Mouse (Mus musculus) fat pad, adult 2 months (tissue): ENCODE measurements around the gene Rhoc.
"Not testable (repeated sequence)": the region's sequence is repeated elsewhere in the genome, so short reads cannot be mapped to it uniquely, and the experiment has no call there.

Experiments
- DNase-seq: peaks from one replicate; pipeline ENCODE4 v3.0.0-alpha.2; 2011; ENCODE audit warnings: low read depth, low spot score; ENCODE audit errors: extremely low read depth

Gene Rhoc

DNA sequence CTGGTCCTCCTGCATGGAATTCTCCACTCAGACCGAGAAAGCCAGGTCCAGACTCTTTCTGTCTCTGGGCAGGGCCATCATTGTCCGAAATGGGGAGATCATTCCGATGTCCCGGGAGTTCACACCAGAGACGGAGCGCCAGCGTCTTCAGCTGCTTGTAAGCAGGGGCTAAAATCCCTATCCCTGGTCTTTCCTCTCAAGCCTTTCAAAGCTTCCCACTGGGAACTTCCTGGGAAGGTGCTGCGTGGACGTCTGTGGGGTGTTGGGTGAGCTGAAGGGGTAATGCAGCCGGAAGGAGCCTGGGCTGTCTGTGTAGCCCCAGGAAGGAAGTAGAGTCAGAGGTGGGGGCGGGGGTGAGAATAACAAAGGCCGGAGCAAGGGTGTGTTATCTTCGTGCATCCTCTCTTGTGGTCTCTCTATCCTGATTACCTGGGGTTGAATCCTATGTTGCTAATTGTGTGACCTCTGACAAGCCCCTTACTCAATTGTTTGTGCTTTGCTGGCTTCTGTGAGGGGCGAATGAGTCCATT, 4.1 kb upstream of the Rhoc start:
- DNase-seq, result no peak

DNA sequence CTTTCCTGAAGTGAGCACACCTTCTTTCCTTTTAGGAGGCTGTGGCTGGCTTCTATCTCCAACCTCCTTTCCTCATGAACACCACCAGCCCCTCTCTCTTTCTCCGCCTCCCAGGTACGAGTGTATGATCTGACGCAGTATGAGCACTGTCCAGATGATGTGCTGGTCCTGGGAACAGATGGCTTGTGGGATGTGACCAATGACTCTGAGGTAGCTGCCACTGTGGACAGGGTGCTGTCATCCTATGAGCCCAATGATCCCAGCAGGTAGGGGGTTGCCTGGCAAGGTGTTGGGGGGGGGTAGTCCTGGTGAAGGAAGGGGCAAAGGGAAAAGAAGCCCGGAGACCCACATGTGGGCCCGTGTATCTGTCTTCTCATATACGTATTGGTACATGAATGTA, 2.9 kb upstream of the Rhoc start:
- no peak for DNase-seq

DNA sequence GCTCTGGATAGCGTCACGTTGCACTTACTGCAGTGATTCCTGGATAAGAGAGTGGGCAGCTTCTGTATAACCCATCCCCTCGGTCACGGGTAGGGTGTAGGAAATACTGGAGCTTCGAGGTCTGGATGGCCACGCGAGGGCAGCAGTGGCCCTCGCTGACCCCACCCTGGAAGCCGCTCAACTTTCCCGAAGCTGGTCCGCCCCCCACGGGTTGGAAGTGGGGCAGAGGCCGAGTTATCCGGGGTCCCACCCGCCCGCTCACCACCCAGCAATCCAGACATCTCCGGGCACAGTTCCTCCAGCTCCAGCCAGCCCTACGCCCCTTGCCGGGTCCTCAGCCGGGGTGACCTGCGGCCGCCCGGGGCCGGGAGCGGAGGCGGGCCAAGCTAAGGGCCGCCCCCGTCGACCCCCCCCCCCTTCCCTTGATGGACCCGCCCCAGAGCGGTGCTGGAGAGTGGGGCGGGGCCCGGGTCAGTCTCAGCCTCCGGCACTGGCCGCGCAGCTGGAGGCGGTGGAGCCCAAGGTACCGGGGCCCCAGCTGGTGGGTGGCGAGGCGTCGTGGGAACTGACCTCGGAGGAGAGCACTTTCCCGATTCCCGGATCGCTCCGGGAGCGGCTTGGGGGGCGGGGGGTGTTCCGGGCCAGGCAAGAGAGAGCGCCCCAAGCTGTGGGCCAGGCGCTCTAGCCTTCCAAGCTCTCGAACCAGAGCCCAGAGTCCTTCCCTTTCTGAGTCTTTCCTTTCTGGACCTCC, 561 bp downstream of the Rhoc start:
- no peak for DNase-seq

DNA sequence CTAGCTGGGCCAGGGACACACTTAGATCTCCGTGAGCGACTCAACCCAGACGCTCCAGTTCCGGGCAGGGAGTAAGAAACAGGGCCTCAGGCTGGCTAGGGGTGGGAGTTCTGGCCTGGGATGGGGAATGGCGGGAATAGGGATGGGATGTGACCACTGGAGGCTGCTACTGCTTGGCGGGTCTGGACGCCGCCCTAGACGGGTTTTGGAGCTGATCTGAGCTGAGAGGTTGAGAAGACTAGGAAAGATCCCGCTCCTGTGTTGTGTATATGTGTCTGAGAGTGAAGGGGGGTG, 1.1 kb downstream of the Rhoc start:
- no peak for DNase-seq

DNA sequence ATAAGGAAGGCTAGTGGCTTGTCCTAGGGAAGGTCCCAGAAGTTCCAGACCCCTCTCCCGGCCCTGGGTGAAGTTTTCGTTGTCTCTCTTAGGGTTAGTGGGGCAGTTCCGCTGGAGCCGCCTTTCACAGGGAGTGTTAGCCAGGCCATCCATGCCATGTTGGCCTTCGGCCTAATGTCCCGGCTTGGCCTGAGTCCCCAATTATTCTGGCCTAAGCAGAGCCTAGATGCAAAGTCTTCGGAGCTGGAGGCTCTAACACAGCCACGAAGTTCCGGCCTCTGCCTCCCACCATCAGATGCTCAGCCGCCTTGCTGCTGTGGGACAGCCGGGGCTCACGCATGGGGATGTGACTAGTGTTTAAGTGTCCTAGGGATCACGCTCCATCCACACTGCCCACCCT, 1.6 kb downstream of the Rhoc start:
- DNase-seq, result no peak

DNA sequence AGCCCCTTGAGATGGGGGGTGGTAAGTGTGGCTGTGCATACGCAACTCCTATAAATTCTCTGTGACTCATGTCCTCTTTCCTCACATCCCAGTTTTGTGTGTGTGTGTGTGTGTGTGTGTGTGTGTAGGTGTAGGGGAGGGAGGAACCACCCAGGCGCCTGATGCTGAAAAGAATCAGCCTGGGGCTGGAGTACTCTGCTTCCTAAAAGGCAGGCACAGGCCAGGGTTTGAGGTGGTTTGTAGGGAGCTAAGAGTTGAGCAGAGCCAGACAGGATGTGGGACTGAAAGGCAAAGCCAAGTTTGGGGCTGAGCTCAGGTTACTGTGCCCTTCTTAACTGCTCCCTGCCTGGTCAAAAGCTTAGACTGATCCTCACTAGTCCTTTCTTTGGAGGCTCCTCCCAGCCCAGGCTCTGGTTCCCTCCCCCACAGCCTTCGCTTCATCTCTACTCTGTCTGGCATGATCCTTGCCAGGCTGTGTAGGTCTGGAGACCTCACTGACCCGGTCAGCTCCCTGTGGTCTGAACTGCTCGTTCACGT, 2.3 kb downstream of the Rhoc start:
- no peak for DNase-seq

DNA sequence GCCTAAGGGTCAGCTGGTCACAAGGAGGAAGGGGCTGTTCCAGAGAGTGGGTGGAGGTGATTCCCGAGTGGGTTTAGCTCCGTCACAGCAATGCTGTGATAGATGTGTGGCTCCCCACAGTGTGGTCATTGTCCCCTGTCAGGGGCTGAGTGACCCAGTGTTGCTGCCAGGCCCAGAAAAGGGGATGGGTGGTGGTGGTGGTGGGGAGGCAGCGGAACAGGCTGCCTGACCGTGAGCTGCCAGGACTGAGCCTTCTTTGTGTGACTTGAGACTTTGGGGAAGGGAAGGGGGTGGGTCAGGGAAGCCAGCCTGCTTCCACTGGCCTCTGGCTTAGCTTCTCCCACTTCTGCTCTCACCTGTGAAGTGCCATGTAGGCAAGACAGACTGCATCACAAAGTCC, 2.8 kb downstream of the Rhoc start:
- DNase-seq, result no peak

DNA sequence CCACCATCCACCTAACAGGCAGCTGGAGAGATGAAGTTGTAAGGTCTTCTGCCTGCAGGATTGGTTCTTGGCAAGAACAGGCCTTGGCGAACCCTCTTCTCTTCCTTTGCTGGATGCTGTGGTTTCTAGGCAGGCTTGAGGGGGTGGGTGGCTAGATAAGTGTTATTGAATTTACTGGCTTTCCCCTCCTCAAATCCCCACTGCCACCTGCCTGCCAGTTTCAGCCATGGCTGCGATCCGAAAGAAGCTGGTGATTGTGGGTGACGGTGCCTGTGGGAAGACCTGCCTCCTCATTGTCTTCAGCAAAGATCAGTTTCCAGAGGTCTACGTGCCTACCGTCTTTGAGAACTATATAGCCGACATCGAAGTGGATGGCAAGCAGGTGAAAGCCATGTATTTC, 3.5 kb downstream of the Rhoc start:
- no peak for DNase-seq

DNA sequence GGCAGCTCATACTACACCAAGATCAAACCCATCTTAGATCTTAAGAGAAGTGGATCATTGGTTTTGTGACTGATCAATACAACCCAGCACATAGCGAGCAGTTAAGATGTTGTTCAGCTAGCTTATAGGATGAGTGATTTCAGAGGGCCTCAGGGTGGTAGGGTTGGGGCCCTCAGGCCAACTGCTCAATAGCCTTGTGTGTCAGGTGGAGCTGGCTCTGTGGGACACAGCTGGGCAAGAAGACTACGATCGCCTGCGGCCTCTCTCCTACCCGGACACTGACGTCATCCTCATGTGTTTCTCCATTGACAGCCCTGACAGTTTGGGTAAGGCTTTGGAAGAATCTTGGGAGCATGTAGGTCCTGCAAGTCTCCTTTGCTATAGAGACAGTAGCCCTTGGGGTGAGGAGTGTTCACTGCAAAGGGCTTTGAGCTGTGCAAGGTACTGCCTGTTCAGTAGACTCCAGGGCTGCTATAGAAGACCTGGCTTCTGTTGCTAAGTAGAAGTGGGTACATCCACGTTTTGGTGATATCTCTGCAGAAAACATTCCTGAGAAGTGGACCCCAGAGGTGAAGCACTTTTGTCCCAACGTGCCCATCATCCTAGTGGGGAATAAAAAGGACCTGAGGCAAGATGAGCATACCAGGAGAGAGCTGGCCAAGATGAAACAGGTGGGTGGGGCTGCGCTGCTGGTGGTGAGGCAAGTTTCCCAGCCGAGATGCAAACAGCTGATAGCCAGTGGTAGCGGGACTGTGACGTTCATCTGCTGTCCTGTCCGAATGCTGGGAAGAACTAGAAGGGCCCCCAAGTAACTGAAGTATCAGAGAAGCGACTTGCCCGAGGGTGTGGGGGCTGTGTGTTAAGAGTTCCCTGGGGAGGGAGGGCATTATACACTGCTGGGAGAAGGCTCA, 4.4 kb downstream of the Rhoc start:
- DNase-seq, result no peak

DNA sequence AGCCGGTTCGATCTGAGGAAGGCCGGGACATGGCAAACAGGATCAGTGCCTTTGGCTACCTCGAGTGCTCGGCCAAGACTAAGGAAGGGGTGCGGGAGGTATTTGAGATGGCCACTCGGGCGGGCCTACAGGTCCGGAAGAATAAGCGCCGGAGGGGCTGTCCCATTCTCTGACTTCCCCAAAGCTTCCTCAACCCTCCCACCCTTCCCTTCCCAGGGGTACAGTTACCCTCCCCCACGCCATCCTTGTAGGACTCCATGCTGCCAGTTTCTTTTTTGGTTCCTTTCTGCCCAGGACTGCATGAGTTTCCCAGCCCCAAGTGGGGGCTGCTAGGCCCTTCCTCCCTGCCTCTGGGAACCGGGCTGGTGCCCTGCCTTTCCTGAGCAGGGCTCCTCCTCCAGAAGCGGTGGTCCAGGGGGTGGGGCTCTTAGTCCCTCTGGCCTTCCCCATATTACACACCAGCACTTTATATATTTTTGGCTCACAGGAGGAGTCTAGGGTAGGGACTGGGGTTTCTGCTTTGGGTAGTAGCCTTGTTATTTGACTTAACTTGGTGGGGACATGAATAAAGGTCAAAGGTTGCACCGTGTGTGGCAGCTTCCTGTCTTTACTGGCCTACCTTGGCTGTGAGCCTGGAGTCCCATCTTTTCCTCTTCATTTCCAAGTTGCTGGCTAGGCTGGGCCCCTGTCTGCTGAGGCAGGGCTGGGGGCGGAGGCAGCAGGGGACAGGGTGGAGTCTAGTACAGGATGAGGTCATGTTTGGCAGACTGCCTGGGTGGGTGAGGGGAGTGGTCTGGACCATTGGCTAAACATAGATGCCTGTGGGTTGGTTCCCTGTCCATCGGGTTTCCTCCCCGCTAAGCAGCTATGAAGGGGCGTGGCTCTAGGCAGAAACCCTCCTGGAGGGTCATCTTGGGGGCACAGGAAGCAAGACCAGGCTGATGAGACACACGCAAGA, 6.0 kb downstream of the Rhoc start:
- DNase-seq, result no peak

DNA sequence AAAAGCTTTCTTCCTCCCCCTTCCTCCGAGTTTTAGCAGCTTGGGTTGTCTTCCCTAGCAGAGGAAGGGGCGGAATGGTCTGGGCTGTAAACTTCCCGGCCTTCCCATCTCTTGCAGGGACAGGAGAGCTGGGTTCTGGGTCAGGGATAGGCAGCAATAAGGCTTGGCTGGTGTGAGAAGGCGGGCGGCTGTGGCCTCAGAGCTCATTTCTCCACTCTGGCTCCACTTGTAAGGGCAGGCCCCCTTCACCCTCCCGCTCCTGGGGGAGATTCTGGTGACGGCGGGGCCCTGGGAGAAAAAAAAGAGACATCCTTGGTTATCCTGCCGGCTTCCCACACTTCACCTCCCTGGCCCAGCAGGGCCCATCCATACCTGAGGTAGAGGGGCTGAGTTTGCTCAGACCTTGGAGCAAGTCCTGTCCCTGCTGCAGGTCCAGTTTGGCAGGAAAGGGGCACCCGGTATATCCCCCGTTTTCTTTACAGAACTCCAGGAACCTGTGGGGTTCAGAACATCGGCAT, 6.8 kb downstream of the Rhoc start:
- no peak for DNase-seq

DNA sequence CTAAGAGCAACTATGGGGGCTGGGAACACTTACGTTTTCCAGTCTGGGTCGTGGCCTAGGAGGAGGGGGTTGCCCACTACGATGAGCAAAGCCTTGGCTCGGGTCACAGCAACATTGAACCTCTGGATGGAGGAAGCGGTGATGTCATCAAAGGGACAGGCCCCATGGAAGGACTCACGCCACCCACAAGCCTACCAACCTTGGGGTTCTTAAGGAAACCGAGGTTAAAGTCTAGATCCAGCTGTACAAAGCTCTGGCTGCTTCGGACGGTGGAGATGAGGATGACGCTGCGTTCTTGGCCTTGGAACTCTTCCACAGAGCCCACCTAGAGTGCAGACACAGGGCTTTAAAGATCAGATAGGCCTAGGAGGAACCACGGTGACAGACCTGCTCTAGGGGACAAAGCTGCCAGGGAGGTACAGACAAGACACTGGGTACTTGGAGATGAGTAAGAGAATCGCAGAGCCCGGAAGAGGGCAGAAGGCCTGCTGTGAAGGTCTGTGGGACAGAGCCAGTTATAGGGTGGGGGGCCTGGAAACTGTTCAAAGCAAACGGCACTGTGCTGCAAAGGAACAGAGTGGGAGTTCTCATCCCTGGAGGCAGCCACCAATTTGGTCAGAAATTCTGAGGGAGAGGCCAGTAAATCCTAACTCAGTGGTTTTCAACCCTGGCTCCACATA, 7.6 kb downstream of the Rhoc start:
- no peak for DNase-seq

DNA sequence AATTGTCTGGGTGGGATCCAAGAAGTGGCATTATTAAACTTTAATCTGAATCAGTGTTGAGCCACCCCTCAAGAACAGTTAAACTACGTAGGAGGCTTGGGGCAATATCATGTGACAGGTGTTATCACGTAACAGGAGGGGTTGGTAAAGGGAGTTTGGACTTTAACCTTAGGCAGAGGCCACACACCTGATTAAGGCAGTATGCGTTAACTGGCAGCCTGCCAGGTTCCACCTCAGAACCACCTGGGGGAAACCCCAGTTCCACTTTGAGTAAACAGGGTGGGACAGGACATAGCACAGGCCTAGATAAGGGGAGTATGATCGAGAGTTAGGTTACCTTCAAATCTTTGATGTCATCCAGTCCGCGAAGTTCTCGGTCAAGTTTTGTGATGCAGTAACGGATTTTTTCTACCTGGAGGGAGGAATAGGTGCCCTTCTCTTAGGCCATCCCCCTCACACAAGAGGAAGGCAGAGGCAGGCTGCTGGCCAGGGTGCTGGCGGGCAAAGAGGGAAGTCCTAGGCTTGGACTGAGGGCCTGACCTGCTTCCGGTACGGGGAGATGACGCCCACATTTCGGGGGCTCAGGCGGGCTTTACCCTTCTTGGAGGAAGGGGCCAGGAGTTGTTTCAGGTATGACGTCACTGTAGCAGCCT, 8.4 kb downstream of the Rhoc start:
- no peak for DNase-seq

DNA sequence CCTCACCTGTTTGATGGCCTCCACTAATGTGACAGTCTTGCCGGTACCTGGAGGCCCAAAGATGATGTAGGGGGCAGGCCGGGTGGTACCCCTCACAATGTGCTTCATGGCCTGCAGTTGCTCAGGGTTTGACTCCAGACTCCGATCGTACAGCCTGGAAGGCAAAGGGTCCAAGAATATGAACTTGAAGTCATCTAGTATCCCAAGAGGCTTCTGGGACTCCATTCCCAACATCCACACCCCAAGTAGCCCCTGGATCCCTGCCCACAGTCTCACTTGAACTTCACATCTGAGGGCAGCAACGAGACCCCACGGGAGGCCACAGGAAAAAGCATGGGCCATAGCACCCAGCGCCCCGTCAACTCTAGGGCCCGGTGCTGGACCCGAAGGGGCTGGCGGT, 12.5 kb downstream of the Rhoc start:
- DNase-seq, result no peak

DNA sequence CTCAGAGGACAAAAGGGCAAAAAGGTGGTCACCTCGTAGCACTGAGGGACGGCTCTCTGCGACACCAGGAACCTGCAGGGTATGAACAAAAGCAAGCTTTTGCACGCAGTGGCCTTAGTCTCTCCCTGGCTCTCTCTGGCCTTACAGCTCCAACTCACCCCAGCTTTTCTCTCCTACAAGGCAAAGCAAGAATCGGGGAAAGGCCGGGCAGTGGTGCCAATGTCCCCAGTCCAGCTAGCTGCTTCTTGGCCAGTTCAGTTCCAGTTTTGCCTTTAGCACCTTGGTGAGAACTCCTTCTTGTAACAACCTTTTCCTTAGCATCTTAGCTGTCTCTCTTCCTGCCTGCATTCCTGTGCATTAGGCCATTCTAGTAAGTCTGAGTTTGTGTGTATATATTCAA, 13.3 kb downstream of the Rhoc start:
- no peak for DNase-seq

DNA sequence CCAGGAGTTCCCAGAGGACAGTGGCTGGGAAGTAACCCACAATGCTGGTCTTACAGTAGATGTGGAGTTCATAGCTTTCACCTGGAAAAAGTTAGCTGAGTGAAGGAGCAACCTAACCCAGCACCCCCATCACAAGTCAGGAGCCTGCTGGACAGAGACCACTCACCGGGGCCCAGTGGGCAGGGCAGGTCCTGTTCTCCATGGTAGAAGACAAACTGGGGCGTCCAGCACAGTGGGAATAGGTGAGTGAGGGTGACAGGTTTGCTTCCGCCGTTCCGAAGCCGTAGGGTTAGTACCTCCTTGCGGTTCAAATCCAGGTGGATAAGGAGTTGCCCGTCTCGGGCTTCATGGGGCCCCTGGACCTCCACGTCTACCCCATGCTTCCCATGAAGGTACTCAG, 16.1 kb downstream of the Rhoc start:
- DNase-seq, result no peak

DNA sequence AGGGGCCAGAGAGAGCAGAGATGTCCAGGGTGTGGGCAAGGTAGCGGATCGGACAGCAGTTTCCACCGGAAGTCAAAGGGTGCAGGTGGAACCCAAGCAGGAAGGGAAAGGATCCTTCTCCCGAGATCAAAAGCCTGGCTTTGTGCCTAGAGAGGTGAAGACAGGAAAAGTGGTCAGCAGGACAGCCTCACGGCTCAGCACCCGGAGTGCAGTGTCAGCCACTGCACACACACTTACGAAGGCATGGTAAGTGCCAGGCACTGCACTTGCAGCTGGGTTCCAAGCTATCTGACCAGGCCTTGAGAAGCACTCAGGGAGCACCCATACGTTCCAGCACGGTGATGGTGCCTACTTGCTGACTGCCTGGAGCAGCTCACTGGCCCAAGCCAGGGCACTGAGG, 17.4 kb downstream of the Rhoc start:
- DNase-seq, result no peak

DNA sequence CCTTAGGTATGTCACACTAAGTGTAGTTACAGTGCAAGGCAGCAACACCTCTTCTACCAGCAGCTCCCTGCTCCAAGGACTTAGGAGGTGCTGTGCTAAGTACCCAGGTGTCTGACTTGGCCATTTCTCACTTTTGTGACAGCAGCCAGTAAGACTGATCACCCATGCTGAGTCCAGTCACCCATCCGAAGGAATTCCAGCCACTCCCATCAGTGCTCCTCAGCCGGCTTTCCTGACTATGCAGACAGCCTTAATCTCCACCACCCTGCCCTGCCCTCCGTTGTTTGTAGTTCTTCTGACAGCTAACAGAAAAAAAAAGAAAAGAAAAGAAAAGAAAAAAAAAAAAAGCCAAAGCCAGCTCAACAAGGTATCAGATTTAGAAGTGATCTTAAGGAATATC, 23.6 kb downstream of the Rhoc start:
- DNase-seq, result no peak

DNA sequence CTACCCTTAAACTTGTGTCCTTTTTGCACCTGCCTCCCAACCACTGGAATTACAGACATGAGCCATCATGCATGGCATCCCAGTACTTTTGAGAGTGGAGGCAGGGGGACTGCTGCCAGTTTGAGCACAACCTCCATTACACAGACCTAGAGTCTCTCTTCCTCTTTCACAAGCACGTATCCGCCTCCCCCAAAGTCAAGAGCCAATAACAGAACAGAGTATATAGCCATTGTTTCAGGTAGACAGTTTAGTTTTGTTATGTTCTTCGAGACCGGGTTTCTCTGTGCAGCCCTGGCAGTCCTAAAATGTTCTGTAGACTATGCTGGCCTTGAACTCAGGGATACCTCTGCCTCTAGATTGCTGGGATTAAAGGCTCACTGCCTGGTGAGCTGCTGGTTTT, 24.1 kb downstream of the Rhoc start:
- no peak for DNase-seq

DNA sequence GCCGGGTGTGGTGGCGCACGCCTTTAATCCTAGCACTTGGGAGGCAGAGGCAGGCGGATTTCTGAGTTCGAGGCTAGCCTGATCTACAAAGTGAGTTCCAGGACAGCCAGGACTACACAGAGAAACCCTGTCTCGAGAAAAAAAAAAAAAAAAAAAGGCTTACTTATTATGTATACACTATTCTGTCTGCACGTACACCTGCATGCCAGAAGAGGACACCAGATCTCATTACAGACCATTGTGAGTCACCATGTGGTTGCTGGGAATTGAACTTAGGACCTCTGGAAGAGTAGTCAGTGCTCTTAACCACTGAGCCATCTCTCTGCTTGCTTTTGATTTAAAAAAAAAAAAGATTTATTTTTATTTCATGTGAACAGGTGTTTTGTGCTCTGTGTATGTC, 25.1 kb downstream of the Rhoc start:
- not testable (repeated sequence) for DNase-seq
